Mouse (Mus musculus) liver, adult 2 months (tissue): ENCODE measurements around the gene Fam222a.

ENCODE experiments used
- CTCF ChIP-seq: fragments of 200-500 bp; IDR thresholded peaks from 2 replicates; pipeline ENCODE4 v1.5.1; 2011; ENCODE audit warnings: low read depth, low read length, control low read depth
- POLR2A ChIP-seq: fragments of 200-500 bp; IDR thresholded peaks from 2 replicates; pipeline ENCODE4 v1.6.1; 2011; ENCODE audit warnings: low read length, control low read depth; ENCODE audit not compliant: insufficient read depth; ENCODE audit errors: extremely low read depth

DNA sequence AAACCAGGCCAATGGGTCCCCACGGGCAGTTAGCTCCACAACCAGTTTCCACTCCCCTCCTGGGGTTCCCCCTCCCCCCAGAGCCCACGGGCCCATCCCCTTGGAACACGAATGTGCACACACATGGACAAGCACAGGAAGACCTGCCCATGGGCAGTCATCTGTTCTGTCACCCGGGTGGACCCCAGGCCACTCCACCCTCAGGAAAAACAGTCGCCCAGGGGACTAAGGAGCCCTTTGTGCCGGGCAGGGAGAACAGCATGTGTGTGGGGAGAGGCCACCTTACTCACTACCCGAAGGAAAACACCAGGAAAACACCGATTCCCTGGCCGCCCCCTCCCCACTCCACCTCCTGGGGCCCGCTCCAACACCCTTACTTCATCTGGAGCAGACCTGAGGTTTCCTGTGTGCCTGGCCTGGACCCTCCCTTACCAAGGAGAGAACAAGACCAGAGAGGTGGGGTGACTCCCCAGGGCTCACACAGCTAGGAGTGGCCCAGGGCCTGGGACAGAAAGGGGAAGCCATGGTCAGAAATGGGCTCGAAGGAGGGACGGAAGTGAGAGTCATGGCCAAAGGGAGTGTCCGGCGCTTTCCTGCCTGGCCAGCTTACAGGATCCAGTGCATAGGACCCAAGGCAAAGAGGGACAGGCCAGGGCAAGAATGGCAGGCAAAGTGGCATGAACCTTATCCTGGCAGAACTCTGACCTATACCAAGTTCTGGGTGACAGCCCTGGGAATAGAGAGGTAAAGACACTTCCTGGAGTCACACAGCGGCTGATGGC, 86.0 kb downstream of the Fam222a start:
- TF ChIP-seq POLR2A, result no peak
- no peak for TF ChIP-seq CTCF
